9 mouse cellular contexts compared by ENCODE assay signal in the genomic region with DNA sequence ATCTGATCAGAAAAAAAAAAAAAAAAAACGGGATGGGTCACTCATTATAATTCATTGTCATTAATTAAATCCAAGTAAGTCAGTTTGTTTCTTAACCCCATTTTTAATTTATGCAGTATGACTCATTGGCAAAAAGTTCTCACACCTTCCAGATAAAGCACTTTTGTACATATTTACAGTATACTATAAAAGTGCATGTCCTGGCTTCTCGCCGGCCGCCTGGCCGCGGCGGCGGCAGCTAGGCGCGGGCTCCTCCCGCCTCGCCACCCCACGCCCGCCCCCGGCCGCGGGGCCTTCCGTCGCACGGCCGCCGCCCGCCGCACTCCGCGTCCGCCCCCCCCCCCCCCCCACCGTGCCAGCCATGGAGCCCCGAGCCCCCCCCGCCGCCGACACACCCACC. TPM values are rescaled to one million over a fixed set of nuclear protein-coding genes. Genes with fewer than 3 reads are reported as not detected.
DNase-seq lines count a peak whose midpoint lies in the region; ATAC-seq lines count a peak whose summit lies in the region.
"Had no signal": no experiment of that assay in that cellular context is flagged by ENCODE, and none has a peak within 500 bp of the region (broad histone marks: within the 10 kb centered on the region; RNA-seq: fewer than 3 reads in every experiment).

No protein-coding gene starts in this region.

- no peaks in the 10 kb centered on the region for H3K27me3 ChIP-seq in heart, embryonic 14.5 days (ENCODE audit: control insufficient read depth, insufficient read depth, low read length)
- no peaks in the 10 kb centered on the region for H3K27me3 ChIP-seq in embryonic facial prominence, embryonic 11.5 days (ENCODE audit: control insufficient read depth, insufficient read depth, low read length)
- no peaks in the 10 kb centered on the region for H3K27me3 ChIP-seq in intestine, embryonic 15.5 days (replicated peaks)
- H3K27me3 ChIP-seq in midbrain, embryonic 15.5 days (replicated peaks): no peaks in the 10 kb centered on the region

- peak overlapping the region; percentile 61 for H3K9ac ChIP-seq in heart, embryonic 14.5 days (ENCODE audit: low read length)
- peak overlapping the region; percentile 28; the same call in 1 of the 2 replicates for H3K9ac ChIP-seq in embryonic facial prominence, embryonic 11.5 days (replicated peaks; ENCODE audit: low read length)
- H3K9ac ChIP-seq in intestine, embryonic 15.5 days: no peak overlapping the region
- 0 out of 2 replicates have a peak overlapping the region, but pooled peaks have one; percentile 8 for H3K9ac ChIP-seq in midbrain, embryonic 15.5 days

- no peak; the same call in 1 of the 2 replicates for ATAC-seq in heart, embryonic 14.5 days (ENCODE audit: insufficient number of reproducible peaks, insufficient read depth, low FRiP score, low read depth)
- no peak for ATAC-seq in embryonic facial prominence, embryonic 11.5 days (replicated peaks; ENCODE audit: insufficient number of reproducible peaks, low FRiP score, low TSS enrichment, low read depth)
- peak; percentile 41; the same call in 1 of the 2 replicates for ATAC-seq in intestine, embryonic 15.5 days
- no peak for ATAC-seq in midbrain, embryonic 15.5 days (replicated peaks)
- ATAC-seq in CD4-positive, CD25-positive, alpha-beta regulatory T cell, adult 4 months: no peak

- WGBS in heart, embryonic 14.5 days: 4% methylated on average over 24 of the region's 32 CpGs
- 10% methylated on average over 17 of the region's 32 CpGs for WGBS in embryonic facial prominence, embryonic 11.5 days
- WGBS in intestine, embryonic 15.5 days: 19% methylated on average over 31 of the region's 32 CpGs
- 17% methylated on average over 32 of the region's 32 CpGs for WGBS in midbrain, embryonic 15.5 days

- intact Hi-C loops in heart, postnatal 25 days (cut with DNase I): no loop called here

- H3K4me1 ChIP-seq in heart, embryonic 14.5 days (ENCODE audit: control insufficient read depth in 2 of 2, insufficient read depth in 2 of 2, low read length in 2 of 2): no peaks in the 10 kb centered on the region
- no peaks in the 10 kb centered on the region for H3K4me1 ChIP-seq in embryonic facial prominence, embryonic 11.5 days (ENCODE audit: control insufficient read depth, insufficient read depth, low read length)
- no peaks in the 10 kb centered on the region for H3K4me1 ChIP-seq in intestine, embryonic 15.5 days (replicated peaks)
- no peaks in the 10 kb centered on the region for H3K4me1 ChIP-seq in midbrain, embryonic 15.5 days

- no peak for DNase-seq in heart, postnatal 25 days (ENCODE audit: low spot score)
- peak; percentile 12 for DNase-seq in embryonic facial prominence, embryonic 11.5 days (ENCODE audit: low spot score)
- no peak for DNase-seq in left cerebral cortex, adult 8-10 months (ENCODE audit: low spot score in 2 of 2)
- DNase-seq in cerebellum, postnatal 36 days: no peak
- DNase-seq: kidney, adult 11 months had no signal

- H3K27ac ChIP-seq in heart, embryonic 14.5 days (replicated peaks in 1 of 2; ENCODE audit: control insufficient read depth in 1 of 2, insufficient read depth in 1 of 2, low read depth in 2 of 2, low read length in 2 of 2): no peak overlapping the region
- H3K27ac ChIP-seq in embryonic facial prominence, embryonic 11.5 days (replicated peaks; ENCODE audit: low read depth, low read length): no peak overlapping the region
- no peak overlapping the region for H3K27ac ChIP-seq in intestine, embryonic 15.5 days
- H3K27ac ChIP-seq in midbrain, embryonic 15.5 days: no peak overlapping the region

- H3K4me2 ChIP-seq in heart, embryonic 14.5 days (ENCODE audit: low read length): peak overlapping the region; percentile 67
- H3K4me2 ChIP-seq in embryonic facial prominence, embryonic 11.5 days (ENCODE audit: low read depth, low read length): peak overlapping the region; percentile 53
- peak overlapping the region; percentile 61 for H3K4me2 ChIP-seq in intestine, embryonic 15.5 days (replicated peaks)
- H3K4me2 ChIP-seq in midbrain, embryonic 15.5 days: peak overlapping the region; percentile 64

- no peaks in the 10 kb centered on the region for H3K36me3 ChIP-seq in heart, embryonic 14.5 days (ENCODE audit: control insufficient read depth, insufficient read depth, low read length)
- H3K36me3 ChIP-seq in embryonic facial prominence, embryonic 11.5 days (replicated peaks; ENCODE audit: control insufficient read depth, insufficient read depth, low read depth, low read length): no peaks in the 10 kb centered on the region
- H3K36me3 ChIP-seq in intestine, embryonic 15.5 days: no peaks in the 10 kb centered on the region
- H3K36me3 ChIP-seq in midbrain, embryonic 15.5 days (replicated peaks): no peaks in the 10 kb centered on the region

- H3K4me3 ChIP-seq in heart, embryonic 14.5 days (ENCODE audit: control insufficient read depth in 1 of 2, insufficient read depth in 1 of 2, low read depth in 1 of 2, low read length in 2 of 2): peak overlapping the region; percentile 28 to 35; a peak in 3 of 4 replicates
- peak overlapping the region; percentile 29 for H3K4me3 ChIP-seq in embryonic facial prominence, embryonic 11.5 days (ENCODE audit: low read depth, low read length)
- H3K4me3 ChIP-seq in intestine, embryonic 15.5 days (replicated peaks): peak overlapping the region; percentile 32
- peak overlapping the region; percentile 37 for H3K4me3 ChIP-seq in midbrain, embryonic 15.5 days

- no peaks in the 10 kb centered on the region for H3K9me3 ChIP-seq in heart, embryonic 14.5 days (ENCODE audit: control insufficient read depth, low read length)
- H3K9me3 ChIP-seq in embryonic facial prominence, embryonic 11.5 days (replicated peaks; ENCODE audit: control insufficient read depth, low read length): no peaks in the 10 kb centered on the region
- no peaks in the 10 kb centered on the region for H3K9me3 ChIP-seq in intestine, embryonic 15.5 days
- no peaks in the 10 kb centered on the region for H3K9me3 ChIP-seq in midbrain, embryonic 15.5 days

RNA-seq across cellular contexts. Expression of gene Gm5141, which starts 27.1 kb away (rescaled TPM):
- 6.5 and 6.9 TPM in 2 replicates for polyA plus RNA-seq in heart, embryonic 14.5 days (2014; fragmentation: Nextera tagmentation; extraction: Ambion mirVana)
- total RNA-seq in heart, postnatal 25 days (2021): under 1 TPM; 0.55 to 0.98 TPM
- 13.5 and 16.4 TPM in 2 replicates for polyA plus RNA-seq in embryonic facial prominence, embryonic 11.5 days (2014; fragmentation: Nextera tagmentation; extraction: Ambion mirVana)
- polyA plus RNA-seq in intestine, embryonic 15.5 days (2015; fragmentation: Nextera tagmentation; extraction: Ambion mirVana): 6.2 and 8.4 TPM in 2 replicates
- 10.2 and 11.5 TPM in 2 replicates for polyA plus RNA-seq in midbrain, embryonic 15.5 days (2015; fragmentation: Nextera tagmentation; extraction: Ambion mirVana)
- 1 to 10 TPM; 4.1 to 7.4 TPM for polyA plus RNA-seq in CD4-positive, CD25-positive, alpha-beta regulatory T cell, adult 4 months (2017; shearing (Covaris generic))
- total RNA-seq in left cerebral cortex, adult 8-10 months (2022): 10 to 100 TPM in 1 of 4 experiments, 1 to 10 TPM in 3; 3.8 to 11.9 (median 6.3) TPM

RNA-seq across cellular contexts. Expression of gene Fbp2, which starts 45.5 kb away (rescaled TPM):
- 0.22 and 0.45 TPM in 2 replicates for polyA plus RNA-seq in heart, embryonic 14.5 days (2014; fragmentation: Nextera tagmentation; extraction: Ambion mirVana)
- total RNA-seq in heart, postnatal 25 days (2021): 10 to 100 TPM; 25.5 to 32.1 TPM
- 0.21 and 0.22 TPM in 2 replicates for polyA plus RNA-seq in embryonic facial prominence, embryonic 11.5 days (2014; fragmentation: Nextera tagmentation; extraction: Ambion mirVana)
- 246 and 281 TPM in 2 replicates for polyA plus RNA-seq in intestine, embryonic 15.5 days (2015; fragmentation: Nextera tagmentation; extraction: Ambion mirVana)
- polyA plus RNA-seq in midbrain, embryonic 15.5 days (2015; fragmentation: Nextera tagmentation; extraction: Ambion mirVana): 1.1 and 1.3 TPM in 2 replicates
- not detected for polyA plus RNA-seq in CD4-positive, CD25-positive, alpha-beta regulatory T cell, adult 4 months (2017; shearing (Covaris generic))
- total RNA-seq in left cerebral cortex, adult 8-10 months (2022): not detected

RNA-seq across cellular contexts. Expression of gene Platr25, which starts 52.2 kb away (rescaled TPM):
- 15.5 and 15.6 TPM in 2 replicates for polyA plus RNA-seq in heart, embryonic 14.5 days (2014; fragmentation: Nextera tagmentation; extraction: Ambion mirVana)
- 1 to 10 TPM; 2.6 to 3.0 TPM for total RNA-seq in heart, postnatal 25 days (2021)
- polyA plus RNA-seq in embryonic facial prominence, embryonic 11.5 days (2014; fragmentation: Nextera tagmentation; extraction: Ambion mirVana): 42.7 and 46.6 TPM in 2 replicates
- polyA plus RNA-seq in intestine, embryonic 15.5 days (2015; fragmentation: Nextera tagmentation; extraction: Ambion mirVana): 20.3 and 22.0 TPM in 2 replicates
- polyA plus RNA-seq in midbrain, embryonic 15.5 days (2015; fragmentation: Nextera tagmentation; extraction: Ambion mirVana): 35.2 and 36.6 TPM in 2 replicates
- 10 to 100 TPM in 1 of 2 experiments, 1 to 10 TPM in 1; 9.4 to 12.7 TPM for polyA plus RNA-seq in CD4-positive, CD25-positive, alpha-beta regulatory T cell, adult 4 months (2017; shearing (Covaris generic))
- total RNA-seq in left cerebral cortex, adult 8-10 months (2022): 10 to 100 TPM; 13.5 to 14.9 (median 14.1) TPM

Comparison
In these comparisons a context has a peak if more than half of its experiments do, and no peak if none do; other contexts are left out.
1. RNA of gene Fbp2, which starts 45.5 kb away (polyA plus RNA-seq): 246 to 281 TPM in intestine, embryonic 15.5 days; 1.1 to 1.3 TPM in midbrain, embryonic 15.5 days, 0.22 to 0.45 TPM in heart, embryonic 14.5 days, 0.21 to 0.22 TPM in embryonic facial prominence, embryonic 11.5 days and not detected in CD4-positive, CD25-positive, alpha-beta regulatory T cell, adult 4 months; every median in the first group is over 100 times any median in the second.
2. Peak in every context shown above with its lines, with median percentiles within 50 percentile points of each other: H3K4me2 ChIP-seq and H3K4me3 ChIP-seq.